ENCODE assay signal across 8 mouse cellular contexts in the genomic region with DNA sequence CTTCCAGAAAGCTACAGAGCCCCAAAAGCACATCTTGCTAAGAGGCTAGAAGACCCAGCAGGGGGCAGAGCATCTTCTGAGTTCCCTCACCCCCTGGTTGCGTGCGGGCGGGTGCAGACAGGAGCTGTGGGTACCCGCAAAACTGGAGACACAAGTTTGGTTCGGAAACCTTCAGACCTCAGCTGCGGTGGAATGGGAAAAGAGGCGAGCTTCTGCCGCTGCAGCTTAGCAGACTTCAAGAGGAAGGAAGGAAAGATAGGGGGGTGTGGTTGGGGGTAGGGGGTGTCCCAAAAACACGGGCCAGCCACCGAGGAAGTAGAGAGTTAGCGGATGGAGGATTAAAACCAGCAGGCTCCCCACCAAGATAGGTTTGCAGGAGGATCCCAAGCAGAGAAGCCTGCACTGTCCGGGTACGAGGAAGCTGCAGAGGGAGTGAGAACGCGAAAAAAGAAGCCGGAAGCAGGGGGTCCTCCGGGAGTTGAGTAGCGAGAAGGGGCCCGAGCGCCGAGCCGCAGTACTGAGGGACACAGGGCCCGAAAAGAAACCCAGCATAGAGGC. TPM values are rescaled to one million over a fixed set of nuclear protein-coding genes. Genes with fewer than 3 reads are reported as not detected.
DNase-seq lines count a peak whose midpoint lies in the region; ATAC-seq and TF ChIP-seq lines count a peak whose summit lies in the region.

No protein-coding gene starts in this region.

- WGBS in hindbrain, postnatal 0 days: under 1% methylated on average over 23 of the region's 23 CpGs
- WGBS in limb, embryonic 12.5 days: under 1% methylated on average over 23 of the region's 23 CpGs
- 1% methylated on average over 23 of the region's 23 CpGs for WGBS in midbrain, embryonic 13.5 days

- H3K36me3 ChIP-seq in hindbrain, postnatal 0 days (ENCODE audit: insufficient read depth, low read length): 0 out of 2 replicates have a peak, but pooled peaks cover 1% of the 10 kb centered on the region
- H3K36me3 ChIP-seq in limb, embryonic 12.5 days: peaks cover 29% of the 10 kb centered on the region
- peaks cover 13% of the 10 kb centered on the region for H3K36me3 ChIP-seq in midbrain, embryonic 13.5 days

- no peaks in the 10 kb centered on the region for H3K27me3 ChIP-seq in hindbrain, postnatal 0 days (ENCODE audit: insufficient read depth, low read length)
- H3K27me3 ChIP-seq in limb, embryonic 12.5 days: no peaks in the 10 kb centered on the region
- no peaks in the 10 kb centered on the region for H3K27me3 ChIP-seq in midbrain, embryonic 13.5 days

- peak overlapping the region; percentile 87 for H3K27ac ChIP-seq in hindbrain, postnatal 0 days
- peak overlapping the region; percentile 90 for H3K27ac ChIP-seq in limb, embryonic 12.5 days
- peak overlapping the region; percentile 93 for H3K27ac ChIP-seq in midbrain, embryonic 13.5 days

- peak overlapping the region; percentile 66 for H3K4me3 ChIP-seq in hindbrain, postnatal 0 days (ENCODE audit: low read length)
- H3K4me3 ChIP-seq in limb, embryonic 12.5 days (replicated peaks): peak overlapping the region; percentile 97
- H3K4me3 ChIP-seq in midbrain, embryonic 13.5 days (replicated peaks): peak overlapping the region; percentile 87

- peak; percentile 19 for ATAC-seq in hindbrain, postnatal 0 days
- peak; percentile 8; the same call in 1 of the 2 replicates for ATAC-seq in limb, embryonic 12.5 days (ENCODE audit: insufficient number of reproducible peaks, insufficient read depth, low FRiP score, low TSS enrichment, low read depth)
- peak; percentile 25; the same call in 1 of the 2 replicates for ATAC-seq in midbrain, embryonic 13.5 days

- peak; percentile 52 for TF ChIP-seq CTCF in hindbrain, postnatal 0 days (IDR thresholded peaks at IDR 0.05; ENCODE audit: low read depth)

- peak overlapping the region; percentile 69 for H3K9ac ChIP-seq in hindbrain, postnatal 0 days (replicated peaks; ENCODE audit: low read length)
- peak overlapping the region; percentile 96 for H3K9ac ChIP-seq in limb, embryonic 12.5 days (replicated peaks)
- H3K9ac ChIP-seq in midbrain, embryonic 13.5 days (replicated peaks): peak overlapping the region; percentile 82

- H3K9me3 ChIP-seq in hindbrain, postnatal 0 days (ENCODE audit: low read length): no peaks in the 10 kb centered on the region
- no peaks in the 10 kb centered on the region for H3K9me3 ChIP-seq in limb, embryonic 12.5 days
- H3K9me3 ChIP-seq in midbrain, embryonic 13.5 days: no peaks in the 10 kb centered on the region

- peak; percentile 61 to 85 for DNase-seq in adrenal gland, adult (ENCODE audit: inconsistent age in 2 of 2, low spot score in 1 of 2)
- no peak for DNase-seq in adrenal gland, adult 8-10 months
- peak; percentile 19 for DNase-seq in cerebellum, adult 8-10 months
- DNase-seq in frontal cortex, postnatal 25 days (ENCODE audit: low spot score in 2 of 2): peak; percentile 14 to 22
- peak; percentile 88 for DNase-seq in hindbrain, postnatal 0 days (ENCODE audit: low spot score)
- peak; percentile 59 to 78 for DNase-seq in spleen, postnatal 10 days (ENCODE audit: low spot score in 2 of 2)

- peak overlapping the region; percentile 100 for H3K4me2 ChIP-seq in hindbrain, postnatal 0 days (ENCODE audit: low read depth, low read length)
- H3K4me2 ChIP-seq in limb, embryonic 12.5 days: peak overlapping the region; percentile 67
- H3K4me2 ChIP-seq in midbrain, embryonic 13.5 days (replicated peaks): peak overlapping the region; percentile 94

- H3K4me1 ChIP-seq in hindbrain, postnatal 0 days (ENCODE audit: insufficient read depth, low read length): peaks cover 5% of the 10 kb centered on the region; the same call in 1 of the 2 replicates
- peaks cover 17% of the 10 kb centered on the region for H3K4me1 ChIP-seq in limb, embryonic 12.5 days (replicated peaks)
- peaks cover 32% of the 10 kb centered on the region for H3K4me1 ChIP-seq in midbrain, embryonic 13.5 days (replicated peaks)

RNA-seq across cellular contexts. Expression of a gene that starts 1.0 kb away (rescaled TPM):
- total RNA-seq in adrenal gland, adult 8-10 months (2022): 10 to 100 TPM in 3 of 4 experiments, 1 to 10 TPM in 1; 8.0 to 23.8 (median 16.2) TPM
- 7.2 and 13.3 TPM in 2 replicates for total RNA-seq in hindbrain, postnatal 0 days (2014; rRNA removed)
- polyA plus RNA-seq in hindbrain, postnatal 0 days (2015; fragmentation: Nextera tagmentation; extraction: Ambion mirVana): 3.8 and 4.3 TPM in 2 replicates
- 14.5 and 16.0 TPM in 2 replicates for polyA plus RNA-seq in limb, embryonic 12.5 days (2016; fragmentation: Nextera tagmentation; extraction: Ambion mirVana)
- 9.4 and 9.8 TPM in 2 replicates for polyA plus RNA-seq in midbrain, embryonic 13.5 days (2015; fragmentation: Nextera tagmentation; extraction: Ambion mirVana)
